Mouse (Mus musculus) E14TG2a.4 (cell line): Measurements from ENCODE around the gene Ly75.

Experiments used
- CTCF ChIP-seq: conservative IDR thresholded peaks from 2 replicates; pipeline ENCODE4 v1.5.1; 2014; ENCODE audit warnings: low read length
- NANOG ChIP-seq: IDR thresholded peaks from 2 replicates; pipeline ENCODE4 v1.6.1; 2014; ENCODE audit warnings: borderline replicate concordance, low read length, mixed read lengths
- POU5F1 ChIP-seq: IDR thresholded peaks from 2 replicates; pipeline ENCODE4 v1.6.1; 2014; ENCODE audit warnings: low read length, borderline replicate concordance

DNA sequence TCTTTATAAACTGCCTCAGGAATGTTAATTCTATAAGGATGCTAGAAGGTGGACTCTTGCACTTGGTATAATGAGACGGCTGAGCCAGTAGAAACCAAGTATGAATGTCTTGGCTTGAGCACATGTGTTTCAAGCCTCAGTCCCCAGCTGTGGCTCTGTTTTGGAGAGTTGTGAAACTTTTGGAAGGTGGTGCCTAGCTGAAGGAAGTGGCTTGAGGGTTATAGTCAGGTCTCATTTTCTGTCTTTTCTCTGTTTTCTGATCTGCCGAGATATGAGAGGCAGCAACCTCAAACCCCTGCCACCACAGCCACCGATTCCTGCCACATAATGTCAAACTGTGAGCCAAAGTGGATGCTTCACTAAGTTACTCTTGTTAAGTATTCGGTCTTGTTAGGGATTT is 104.5 kb downstream of the Ly75 start:
- TF ChIP-seq CTCF (no peak), POU5F1 (no peak), NANOG (no peak)
